Mouse (Mus musculus) ovary, adult 2 months (tissue): ENCODE measurements around the gene Olfr460. TPM values are rescaled to one million over a fixed set of nuclear protein-coding genes. Genes with fewer than 3 reads are reported as not detected.

ENCODE experiments used
- polyA plus RNA-seq: library from polyadenylated mRNA; depleted of rRNA; stranded (reverse); fragments of >200 nt; gene quantifications from 2 replicates; pipeline ENCODE4 v1.2.3, GENCODE M21; 2012; rRNA removed

Olfr460 gene
- not detected in 2 replicates for polyA plus RNA-seq

DNA sequence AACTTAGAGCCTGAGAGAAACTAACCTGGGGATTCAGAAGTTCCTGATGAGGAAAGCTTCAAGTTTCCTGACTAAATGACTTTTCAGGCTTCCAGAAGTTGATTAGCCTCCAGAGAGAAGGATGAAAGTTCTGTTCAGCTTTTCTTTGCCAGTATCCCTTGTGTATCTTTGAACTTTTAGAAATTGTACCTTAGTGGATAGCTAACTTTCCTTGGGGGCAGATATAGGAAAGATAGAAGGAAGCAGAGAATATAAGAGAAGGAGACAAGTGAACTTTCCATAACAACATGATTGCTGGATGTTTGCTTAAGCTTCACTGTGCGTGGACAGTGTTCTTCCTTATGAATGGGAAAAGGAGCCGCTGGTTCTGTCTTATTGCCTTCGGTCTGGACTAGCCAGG is at the start of gene Olfr460:
TSS of gene Olfr460 (plus strand) at position 301 of the 400 bp plus-strand sequence.

DNA sequence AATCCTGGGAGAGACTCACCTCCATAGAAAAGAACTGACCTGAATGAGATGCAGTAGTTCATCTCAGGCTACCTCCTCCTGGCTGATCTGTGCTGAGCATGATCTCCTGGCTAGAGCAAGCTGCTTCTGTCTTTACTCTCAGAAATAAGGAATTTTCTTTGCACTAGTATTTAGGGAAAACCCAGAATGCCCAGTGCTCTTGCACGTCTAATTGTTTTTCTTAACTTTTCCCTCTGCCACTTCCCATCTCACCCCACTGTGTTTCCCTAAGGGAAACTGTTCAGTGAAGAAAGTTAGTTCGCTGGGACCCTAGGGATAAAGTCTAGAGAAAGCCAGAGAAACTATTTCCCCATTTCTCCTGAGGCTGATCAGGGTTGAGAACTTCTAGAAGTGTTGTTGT is 14.3 kb upstream of the Olfr460 start, which contains the start of gene Olfr461:
TSS of gene Olfr461 (minus strand) at position 101 of the 400 bp plus-strand sequence.

DNA sequence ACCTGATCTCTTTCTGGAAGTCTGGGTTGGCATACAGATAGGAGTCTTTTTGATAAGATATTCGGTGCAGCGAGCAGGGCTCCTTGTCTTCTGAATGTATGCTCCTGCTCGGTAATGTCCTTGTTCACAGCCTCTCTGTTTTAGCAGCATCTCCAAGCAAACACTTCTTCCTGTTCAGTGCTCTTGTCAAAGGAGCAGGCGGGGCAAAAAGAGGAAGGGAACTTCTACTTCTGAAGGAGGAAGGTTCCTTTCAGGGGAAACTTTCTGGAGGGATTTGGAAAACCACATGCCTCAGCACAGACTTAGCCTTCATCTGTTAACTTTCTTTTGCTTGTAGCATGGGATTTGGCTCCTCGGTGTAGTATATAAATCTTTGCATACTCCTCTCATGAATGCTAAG is 16.4 kb downstream of the Olfr460 start, which contains the start of gene Clec5a:
TSS of gene Clec5a (minus strand) at position 177 of the 400 bp plus-strand sequence.

DNA sequence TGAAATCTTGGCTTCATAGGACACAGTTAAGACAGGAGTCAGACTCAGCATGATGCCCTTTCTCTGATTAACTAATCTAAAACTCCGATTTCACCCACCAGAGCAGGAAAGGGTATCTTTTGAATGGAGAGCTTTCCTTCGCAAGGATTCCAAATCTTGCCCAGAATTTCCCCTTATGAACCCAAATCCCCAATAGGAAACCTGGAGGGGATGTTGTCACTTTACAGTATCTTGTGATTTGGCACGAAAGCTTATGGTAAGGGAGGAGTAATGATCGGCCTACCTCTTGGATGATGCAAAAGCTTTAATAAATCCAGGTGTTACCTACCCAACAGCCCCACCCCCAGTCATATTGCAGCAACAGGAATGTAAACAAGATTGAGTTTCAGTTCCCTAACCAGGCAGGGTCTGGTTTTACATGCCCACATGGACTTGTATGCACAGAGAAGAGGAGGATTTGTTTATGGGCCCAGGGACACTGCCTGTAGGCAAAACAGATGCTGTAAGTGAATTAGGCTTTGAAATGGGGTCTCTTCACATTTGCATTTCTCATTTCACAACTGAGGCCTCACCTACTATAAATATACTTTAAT is 44.1 kb downstream of the Olfr460 start, which contains the start of gene Tas2r138:
TSS of gene Tas2r138 (minus strand) at position 51 of the 593 bp plus-strand sequence.

Other genes starting within 250 kb of the Olfr460 start
- 14.2 and 22.0 TPM in 2 replicates for gene Agk, start 244.3 kb upstream of the Olfr460 start, polyA plus RNA-seq
- gene E330009J07Rik, start 133.4 kb upstream of the Olfr460 start, polyA plus RNA-seq, result 6.4 and 6.6 TPM in 2 replicates
- gene Wee2, start 130.4 kb upstream of the Olfr460 start, polyA plus RNA-seq, result 0.38 and 0.60 TPM in 2 replicates
- gene Ssbp1, start 98.1 kb upstream of the Olfr460 start, polyA plus RNA-seq, result 9.4 and 11.1 TPM in 2 replicates
- gene Tas2r137, start 78.3 kb upstream of the Olfr460 start, polyA plus RNA-seq, result not detected in 2 replicates
- gene Tas2r108, start 76.0 kb upstream of the Olfr460 start, polyA plus RNA-seq, result not detected in 2 replicates
- gene Prss37, start 50.0 kb upstream of the Olfr460 start, polyA plus RNA-seq, result not detected in 2 replicates
- not detected in 2 replicates for gene Olfr461, start 14.4 kb upstream of the Olfr460 start, polyA plus RNA-seq
- gene Clec5a, start 16.3 kb downstream of the Olfr460 start, polyA plus RNA-seq, result 0.19 TPM in 1 of 2 replicates, not detected in the other
- not detected in 2 replicates for gene Tas2r138, start 43.8 kb downstream of the Olfr460 start, polyA plus RNA-seq
- 0.19 and 0.24 TPM in 2 replicates for gene Mgam, start 59.3 kb downstream of the Olfr460 start, polyA plus RNA-seq